Mouse (Mus musculus): ENCODE results near the gene Nim1k. TPM values are rescaled to one million over a fixed set of nuclear protein-coding genes. Genes with fewer than 3 reads are reported as not detected.
"Not testable (repeated sequence)": the region's sequence is repeated elsewhere in the genome, so short reads cannot be mapped to it uniquely, and the experiment has no call there.

The Nim1k gene
- polyA plus RNA-seq, 1 experiment, result 0.88 TPM

GRCm38 (mm10) chr13:119698436-119698835 is 57.2 kb downstream of the Nim1k start:
- peak overlapping the region; percentile 98 for H3K27ac ChIP-seq (ENCODE audit: insufficient read depth, low read depth, low read length)
- DNase-seq, result peak; percentile 85
- H3K36me3 ChIP-seq (ENCODE audit: control insufficient read depth, insufficient read depth, low read length), result peaks cover 24% of the 10 kb centered on the region
- H3K4me3 ChIP-seq (ENCODE audit: insufficient read depth, low read depth, low read length), result no peak overlapping the region
- peaks cover 21% of the 10 kb centered on the region; the same call in 1 of the 2 replicates for H3K4me1 ChIP-seq (ENCODE audit: control insufficient read depth, insufficient read depth, low read length)
- 47% methylated on average over 4 of the region's 4 CpGs for WGBS
- no peaks in the 10 kb centered on the region for H3K27me3 ChIP-seq (replicated peaks; ENCODE audit: control insufficient read depth, insufficient read depth, low read length)
- TF ChIP-seq POLR2A (IDR thresholded peaks at IDR 0.05; ENCODE audit: low read depth, low read length) (no peak), CTCF (conservative IDR thresholded peaks at IDR 0.05; ENCODE audit: insufficient read depth, insufficient read length, low read depth, low read length) (no peak)

GRCm38 (mm10) chr13:119696496-119696895 is 59.2 kb downstream of the Nim1k start:
- Histone ChIP-seq H3K27ac (ENCODE audit: insufficient read depth, low read depth, low read length) (peak overlapping the region; percentile 90), H3K4me3 (ENCODE audit: insufficient read depth, low read depth, low read length) (no peak overlapping the region), H3K27me3 (replicated peaks; ENCODE audit: control insufficient read depth, insufficient read depth, low read length) (no peaks in the 10 kb centered on the region), H3K4me1 (ENCODE audit: control insufficient read depth, insufficient read depth, low read length) (peaks cover 21% of the 10 kb centered on the region; the same call in 1 of the 2 replicates), H3K36me3 (ENCODE audit: control insufficient read depth, insufficient read depth, low read length) (peaks cover 14% of the 10 kb centered on the region)
- 54% methylated on average over 1 of the region's 1 CpGs for WGBS
- TF ChIP-seq POLR2A (IDR thresholded peaks at IDR 0.05; ENCODE audit: low read depth, low read length) (no peak), CTCF (conservative IDR thresholded peaks at IDR 0.05; ENCODE audit: insufficient read depth, insufficient read length, low read depth, low read length) (no peak)
- peak; percentile 78 for DNase-seq

GRCm38 (mm10) chr13:119695676-119696075 is 60.0 kb downstream of the Nim1k start:
- Histone ChIP-seq H3K4me1 (ENCODE audit: control insufficient read depth, insufficient read depth, low read length) (peaks cover 21% of the 10 kb centered on the region; the same call in 1 of the 2 replicates), H3K27me3 (replicated peaks; ENCODE audit: control insufficient read depth, insufficient read depth, low read length) (no peaks in the 10 kb centered on the region), H3K27ac (ENCODE audit: insufficient read depth, low read depth, low read length) (peak overlapping the region; percentile 25), H3K4me3 (ENCODE audit: insufficient read depth, low read depth, low read length) (no peak overlapping the region), H3K36me3 (ENCODE audit: control insufficient read depth, insufficient read depth, low read length) (peaks cover 10% of the 10 kb centered on the region)
- no peak for DNase-seq
- whole genome bisulfite sequencing, result 42% methylated on average over 4 of the region's 4 CpGs
- TF ChIP-seq CTCF (conservative IDR thresholded peaks at IDR 0.05; ENCODE audit: insufficient read depth, insufficient read length, low read depth, low read length) (no peak), POLR2A (IDR thresholded peaks at IDR 0.05; ENCODE audit: low read depth, low read length) (no peak)

GRCm38 (mm10) chr13:119691958-119692357 is 63.7 kb downstream of the Nim1k start:
- 45% methylated on average over 3 of the region's 3 CpGs for WGBS
- not testable (repeated sequence) for H3K4me1 ChIP-seq (ENCODE audit: control insufficient read depth, insufficient read depth, low read length); H3K36me3 ChIP-seq (ENCODE audit: control insufficient read depth, insufficient read depth, low read length); DNase-seq; H3K27me3 ChIP-seq (replicated peaks; ENCODE audit: control insufficient read depth, insufficient read depth, low read length)
- Histone ChIP-seq H3K4me3 (ENCODE audit: insufficient read depth, low read depth, low read length) (peak overlapping the region; percentile 88), H3K27ac (ENCODE audit: insufficient read depth, low read depth, low read length) (peak overlapping the region; percentile 80; the same call in 1 of the 2 replicates)

- no peak for TF ChIP-seq CTCF (conservative IDR thresholded peaks at IDR 0.05; ENCODE audit: insufficient read depth, insufficient read length, low read depth, low read length)
- peak; percentile 65 for TF ChIP-seq POLR2A (IDR thresholded peaks at IDR 0.05; ENCODE audit: low read depth, low read length)
- H3K4me3 ChIP-seq (ENCODE audit: insufficient read depth, low read depth, low read length), result peak overlapping the region; percentile 88
- peak; percentile 93 for DNase-seq
- peak overlapping the region; percentile 92 for H3K27ac ChIP-seq (ENCODE audit: insufficient read depth, low read depth, low read length)
- WGBS, result 3% methylated on average over 7 of the region's 7 CpGs
- H3K27me3 ChIP-seq (replicated peaks; ENCODE audit: control insufficient read depth, insufficient read depth, low read length), result no peaks in the 10 kb centered on the region
- no peaks in the 10 kb centered on the region; the same call in 1 of the 2 replicates for H3K4me1 ChIP-seq (ENCODE audit: control insufficient read depth, insufficient read depth, low read length)
- H3K36me3 ChIP-seq (ENCODE audit: control insufficient read depth, insufficient read depth, low read length), result no peaks in the 10 kb centered on the region
Observed at GRCm38 (mm10) chr13:119690876-119691620, 64.6 kb downstream of the Nim1k start.

- WGBS, result under 1% methylated on average over 59 of the region's 59 CpGs
- H3K27me3 ChIP-seq (replicated peaks; ENCODE audit: control insufficient read depth, insufficient read depth, low read length), result no peaks in the 10 kb centered on the region
- peak; percentile 91 for TF ChIP-seq POLR2A (IDR thresholded peaks at IDR 0.05; ENCODE audit: low read depth, low read length)
- TF ChIP-seq CTCF (conservative IDR thresholded peaks at IDR 0.05; ENCODE audit: insufficient read depth, insufficient read length, low read depth, low read length), result no peak
Observed at GRCm38 (mm10) chr13:119690039-119690728, 65.5 kb downstream of the Nim1k start, which contains the start of gene Hmgcs1. TSS of gene Hmgcs1 (plus strand) at chr13:119690379.

GRCm38 (mm10) chr13:119689709-119690038 is 66.0 kb downstream of the Nim1k start:
- 7% methylated on average over 5 of the region's 5 CpGs for WGBS
- no peaks in the 10 kb centered on the region for H3K36me3 ChIP-seq (ENCODE audit: control insufficient read depth, insufficient read depth, low read length)
- no peaks in the 10 kb centered on the region for H3K27me3 ChIP-seq (replicated peaks; ENCODE audit: control insufficient read depth, insufficient read depth, low read length)
- H3K27ac ChIP-seq (ENCODE audit: insufficient read depth, low read depth, low read length), result no peak overlapping the region
- TF ChIP-seq CTCF (conservative IDR thresholded peaks at IDR 0.05; ENCODE audit: insufficient read depth, insufficient read length, low read depth, low read length) (no peak), POLR2A (IDR thresholded peaks at IDR 0.05; ENCODE audit: low read depth, low read length) (no peak)
- peak overlapping the region; percentile 0; the same call in 1 of the 2 replicates for H3K4me3 ChIP-seq (ENCODE audit: insufficient read depth, low read depth, low read length)
- DNase-seq, result no peak
- H3K4me1 ChIP-seq (ENCODE audit: control insufficient read depth, insufficient read depth, low read length), result peaks cover under 1% of the 10 kb centered on the region; the same call in 1 of the 2 replicates

More at GRCm38 (mm10) chr13:119690039-119690728, 65.5 kb downstream of the Nim1k start, which contains the start of gene Hmgcs1:
- peak; percentile 100 for DNase-seq
- H3K4me1 ChIP-seq (ENCODE audit: control insufficient read depth, insufficient read depth, low read length), result no peaks in the 10 kb centered on the region; the same call in 1 of the 2 replicates
- H3K36me3 ChIP-seq (ENCODE audit: control insufficient read depth, insufficient read depth, low read length), result no peaks in the 10 kb centered on the region
- H3K4me3 ChIP-seq (ENCODE audit: insufficient read depth, low read depth, low read length), result peak within 1 kb of the TSS; percentile 88
- H3K27ac ChIP-seq (ENCODE audit: insufficient read depth, low read depth, low read length), result peak within 1 kb of the TSS; percentile 92
